Mouse (Mus musculus): ENCODE measurements at regions not wholly inside any gene's neighbourhood (a gene's known extent, or its start where the extent isn't known, plus 50 kb on each side); places are given as distances from the start of the nearest gene placed in this dataset.
"Not testable (repeated sequence)": the region's sequence is repeated elsewhere in the genome, so short reads cannot be mapped to it uniquely, and the experiment has no call there.

GRCm38 (mm10) chr7:73075391-73075790, 299.9 kb upstream of the Rgma start:
- not testable (repeated sequence) for TF ChIP-seq CTCF (IDR thresholded peaks at IDR 0.05; ENCODE audit: low read depth, low read length); POLR2A (IDR thresholded peaks at IDR 0.05; ENCODE audit: extremely low read depth, insufficient read depth, low read length)
